Mouse (Mus musculus): ENCODE results near the gene Gm7075. TPM values are rescaled to one million over a fixed set of nuclear protein-coding genes. Genes with fewer than 3 reads are reported as not detected.

Gm7075 gene
- polyA plus RNA-seq (2012; ENCODE audit: low replicate concordance), result not detected in 2 replicates

GRCm38 (mm10) chr10:63421739-63422735 is at the start of gene Gm7075:
Gene Gm7075 (minus strand): TSS chr10:63421789.

GRCm38 (mm10) chr10:63429785-63430305 is 8.3 kb upstream of the Gm7075 start, which contains the start of gene Ctnna3:
Gene Ctnna3 (plus strand): TSS chr10:63430098.

GRCm38 (mm10) chr10:63382372-63383279 is 39.0 kb downstream of the Gm7075 start, which contains the start of gene Dnajc12:
Gene Dnajc12 (plus strand): TSS chr10:63382443.

GRCm38 (mm10) chr10:63381498-63382280 is 39.9 kb downstream of the Gm7075 start, which contains the start of gene Sirt1:
Gene Sirt1 (minus strand): TSS chr10:63381704.

Other genes with a start within 250 kb of the Gm7075 start
- 0.07 TPM in 1 of 2 replicates, not detected in the other for gene Mypn, start 217.8 kb downstream of the Gm7075 start, polyA plus RNA-seq (2012; ENCODE audit: low replicate concordance)
- 25.4 and 53.0 TPM in 2 replicates for gene Herc4, start 178.0 kb downstream of the Gm7075 start, polyA plus RNA-seq (2012; ENCODE audit: low replicate concordance)
- gene Sirt1, start 40.1 kb downstream of the Gm7075 start, polyA plus RNA-seq (2012; ENCODE audit: low replicate concordance), result 3.6 and 5.2 TPM in 2 replicates
- gene Dnajc12, start 39.3 kb downstream of the Gm7075 start, polyA plus RNA-seq (2012; ENCODE audit: low replicate concordance), result 0.30 TPM in 1 of 2 replicates, not detected in the other
- not detected in 2 replicates for gene Ctnna3, start 8.3 kb upstream of the Gm7075 start, polyA plus RNA-seq (2012; ENCODE audit: low replicate concordance)

Measured in hematopoietic multipotent progenitor cell, adult 10-12 weeks (in vitro differentiated cells).